Mouse (Mus musculus) cerebellum, postnatal 4 days (tissue): ENCODE data around the gene Gm3402.
"Not testable (repeated sequence)": the region's sequence is repeated elsewhere in the genome, so short reads cannot be mapped to it uniquely, and the experiment has no call there.

Experiments used
- DNase-seq, 2 experiments: peaks; one replicate each; pipeline ENCODE4 v3.0.0; 2022; ENCODE audit warnings: low spot score in 2 of 2, mixed read lengths in 1 of 2

The Gm3402 gene

DNA sequence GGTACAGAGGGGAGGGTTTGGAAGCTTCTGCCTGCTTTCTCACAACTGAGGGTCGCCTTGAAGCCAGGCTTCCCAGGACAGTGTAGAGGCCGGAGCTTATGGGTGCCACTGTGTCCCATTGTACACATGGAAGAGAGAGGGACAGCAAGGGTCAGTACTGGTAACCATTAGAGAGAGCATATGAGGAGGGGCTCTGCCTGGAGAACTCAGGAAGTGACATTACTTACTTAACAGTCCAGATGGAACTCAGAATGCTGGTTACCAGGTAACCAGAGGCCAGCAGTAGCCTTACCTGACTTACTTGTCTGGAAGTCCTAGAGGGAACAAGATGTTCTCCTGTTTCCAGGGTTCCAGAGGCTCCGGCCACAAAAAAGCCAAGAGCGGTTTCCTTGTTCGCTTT, at the start of gene Gm3402:
Gene Gm3402 (plus strand): TSS at position 301 of the 400 bp plus-strand sequence.
- not testable (repeated sequence) for DNase-seq

DNA sequence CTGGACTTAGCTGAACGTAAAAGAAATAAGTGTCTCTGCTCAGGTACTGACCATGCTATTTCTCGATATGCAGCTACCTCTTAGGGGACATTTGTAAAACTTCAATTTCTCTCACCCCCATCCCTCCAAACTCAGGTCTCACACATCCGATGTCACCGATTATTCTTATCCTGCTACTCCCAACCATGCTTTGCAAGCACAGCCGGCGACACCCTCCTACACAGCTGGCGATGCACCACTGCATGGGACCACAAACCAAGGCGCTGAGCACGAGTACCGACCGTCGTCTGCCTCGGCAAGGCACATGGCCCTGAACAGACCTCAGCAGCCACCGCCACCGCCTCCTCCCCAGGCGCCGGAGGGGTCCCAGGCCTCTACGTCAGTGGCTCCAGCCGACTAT, 47.3 kb upstream of the Gm3402 start:
- DNase-seq: no peak

DNA sequence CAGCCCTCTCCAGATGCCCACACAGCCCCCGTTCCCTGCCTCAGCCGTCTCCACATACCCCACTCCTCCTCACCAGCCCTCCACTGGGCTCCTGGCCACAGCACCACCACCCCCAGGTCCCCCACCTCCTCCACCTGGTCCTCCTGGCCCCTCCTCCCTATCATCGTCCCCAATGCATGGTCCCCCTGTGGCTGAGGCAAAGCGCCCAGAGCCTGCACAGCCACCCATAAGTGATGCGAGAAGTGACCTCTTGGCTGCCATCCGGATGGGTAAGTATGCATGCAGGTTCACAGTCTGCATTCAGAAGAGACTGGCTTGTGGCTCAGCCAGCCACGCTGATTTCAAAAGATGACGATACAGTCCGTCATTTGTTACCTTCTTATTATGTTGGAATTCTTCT, 45.6 kb upstream of the Gm3402 start:
- no peak for DNase-seq

DNA sequence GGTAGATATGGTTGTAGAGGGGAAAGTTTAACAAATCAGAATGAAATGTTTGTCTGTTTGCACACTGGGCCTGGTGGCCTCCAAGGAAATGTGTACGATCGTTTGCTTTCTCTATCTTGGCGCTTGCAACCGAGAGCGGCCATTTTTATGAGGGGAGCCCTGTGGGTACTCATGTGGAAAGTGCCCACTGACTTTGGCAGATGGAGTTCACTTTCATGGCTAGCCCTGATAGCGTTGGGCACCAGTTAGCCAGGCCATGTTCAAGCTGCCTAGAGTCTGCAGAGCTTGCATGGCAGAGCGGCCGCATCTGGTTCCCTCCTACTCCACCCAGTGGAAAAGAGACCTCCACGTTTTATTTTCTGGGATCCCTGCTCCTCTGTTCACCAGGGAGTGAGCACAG, 43.1 kb upstream of the Gm3402 start:
- no peak for DNase-seq

DNA sequence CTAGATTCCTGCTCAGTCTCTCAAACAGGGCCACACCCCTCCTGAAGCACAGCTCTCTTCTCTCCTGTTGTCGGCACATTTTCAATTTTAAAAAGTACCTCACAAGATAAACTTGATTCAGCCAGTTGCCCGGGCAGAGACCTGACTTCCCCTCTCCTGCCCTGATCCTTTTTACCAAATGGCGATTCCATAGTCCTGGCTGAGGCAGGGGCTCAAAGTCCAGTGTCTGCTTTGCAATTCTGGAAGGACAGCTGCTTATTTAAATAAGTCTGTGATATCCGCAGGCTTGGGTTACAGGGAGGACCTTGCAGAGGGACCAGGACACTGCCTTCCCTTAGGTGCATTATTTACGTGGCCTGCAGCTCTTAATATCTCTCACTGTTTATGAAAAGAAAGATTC, 42.6 kb upstream of the Gm3402 start:
- DNase-seq: no peak

DNA sequence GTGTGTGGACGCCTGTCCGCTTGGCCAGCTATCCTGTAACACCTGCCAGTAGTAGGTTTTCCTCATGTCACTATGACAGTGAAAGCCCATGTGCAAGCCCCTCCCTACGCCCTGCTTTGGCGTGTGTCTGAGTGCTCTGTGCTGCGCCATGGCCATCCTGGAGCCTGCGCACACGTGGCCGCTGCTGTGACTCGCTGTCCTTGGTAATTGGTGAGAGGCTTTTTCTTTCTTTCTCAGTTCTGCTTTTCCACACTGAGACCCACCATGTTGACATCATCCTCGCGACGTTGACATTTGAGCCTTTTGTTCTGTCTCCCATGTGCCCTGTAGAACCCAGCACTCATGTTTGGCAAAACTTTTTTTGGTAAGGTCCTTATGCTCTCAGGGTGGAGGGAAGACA, 42.1 kb upstream of the Gm3402 start:
- no peak for DNase-seq

GRCm38 (mm10) chr5:146479564-146479963, 34.4 kb upstream of the Gm3402 start:
- DNase-seq: peak in 1 of 2 experiments; percentile 43

DNA sequence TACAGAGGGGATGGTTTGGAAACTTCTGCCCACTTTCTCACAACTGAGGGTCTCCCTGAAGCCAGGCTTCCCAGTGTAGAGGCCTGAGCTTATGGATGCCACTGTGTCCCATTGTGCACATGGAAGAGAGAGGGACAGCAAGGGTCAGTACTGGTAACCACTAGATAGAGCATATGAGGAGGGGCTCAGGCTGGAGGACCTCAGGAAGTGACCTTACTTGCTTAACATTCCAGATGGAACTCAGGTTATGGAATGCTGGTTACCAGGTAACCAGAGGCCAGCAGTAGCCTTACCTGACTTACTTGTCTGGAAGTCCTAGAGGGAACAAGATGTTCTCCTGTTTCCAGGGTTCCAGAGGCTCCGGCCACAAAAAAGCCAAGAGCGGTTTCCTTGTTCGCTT, 32.3 kb upstream of the Gm3402 start, which contains the start of gene Gm6408:
Gene Gm6408 (plus strand): TSS at position 301 of the 400 bp plus-strand sequence.
- not testable (repeated sequence) for DNase-seq

GRCm38 (mm10) chr5:146488959-146489358, 25.0 kb upstream of the Gm3402 start:
- peak in 1 of 2 experiments; percentile 25 for DNase-seq

- DNase-seq: not testable (repeated sequence)
These were observed 22.9 kb upstream of the Gm3402 start, which contains the start of gene Gm6370 for GRCm38 (mm10) chr5:146491063-146491462. Gene Gm6370, plus strand, starts transcription at chr5:146491363.

GRCm38 (mm10) chr5:146502099-146502498, 11.8 kb upstream of the Gm3402 start, which contains the start of gene 4930449I24Rik:
Gene 4930449I24Rik, plus strand, starts transcription at chr5:146502399.
- not testable (repeated sequence) for DNase-seq

- not testable (repeated sequence) for DNase-seq
These were observed 11.6 kb downstream of the Gm3402 start, which contains the start of gene Gm3404 for GRCm38 (mm10) chr5:146525501-146525900. Gene Gm3404, plus strand, starts transcription at chr5:146525801.

DNA sequence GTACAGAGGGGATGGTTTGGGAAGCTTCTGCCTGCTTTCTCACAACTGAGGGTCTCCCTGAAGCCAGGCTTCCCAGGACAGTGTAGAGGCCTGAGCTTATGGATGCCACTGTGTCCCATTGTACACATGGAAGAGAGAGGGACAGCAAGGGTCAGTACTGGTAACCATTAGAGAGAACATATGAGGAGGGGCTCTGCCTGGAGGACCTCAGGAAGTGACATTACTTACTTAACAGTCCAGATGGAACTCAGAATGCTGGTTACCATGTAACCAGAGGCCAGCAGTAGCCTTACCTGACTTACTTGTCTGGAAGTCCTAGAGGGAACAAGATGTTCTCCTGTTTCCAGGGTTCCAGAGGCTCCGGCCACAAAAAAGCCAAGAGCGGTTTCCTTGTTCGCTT, 23.4 kb downstream of the Gm3402 start, which contains the start of gene Gm3409:
Gene Gm3409 (plus strand): TSS at position 301 of the 400 bp plus-strand sequence.
- DNase-seq: not testable (repeated sequence)

- DNase-seq: not testable (repeated sequence)
These were observed 41.9 kb downstream of the Gm3402 start, which contains the start of gene Gm3415 for GRCm38 (mm10) chr5:146555836-146556235. Gene Gm3415, plus strand, starts transcription at chr5:146556136.

DNA sequence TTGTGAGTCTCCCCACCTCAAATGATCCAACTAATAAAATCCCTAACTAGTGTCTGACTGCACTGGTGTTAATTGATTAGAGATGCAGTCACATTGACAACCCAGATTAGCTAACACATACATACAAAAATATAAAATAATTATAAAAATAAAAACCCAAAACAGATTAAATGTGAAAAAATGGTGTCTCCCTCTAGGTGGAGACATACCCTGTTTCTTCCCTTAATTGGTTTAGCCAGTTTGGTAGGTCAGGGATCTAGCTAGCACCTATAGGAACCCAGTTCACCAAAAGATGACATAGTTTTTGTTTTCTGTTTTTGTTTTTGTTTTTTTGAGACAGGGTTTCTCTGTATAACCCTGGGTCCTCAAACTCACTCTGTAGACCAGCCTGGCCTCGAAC, 50.3 kb downstream of the Gm3402 start:
- DNase-seq: no peak
